Mouse (Mus musculus) layer of hippocampus, postnatal 25 days (tissue): ENCODE results near the gene Scd4. TPM values are rescaled to one million over a fixed set of nuclear protein-coding genes. Genes with fewer than 3 reads are reported as not detected.
"Not testable (repeated sequence)": the region's sequence is repeated elsewhere in the genome, so short reads cannot be mapped to it uniquely, and the experiment has no call there.

Experiments
- DNase-seq, 2 experiments: peaks; one replicate each; pipeline ENCODE4 v3.0.0; 2022; ENCODE audit warnings: mixed read lengths in 2 of 2, low spot score in 1 of 2; ENCODE audit errors: extremely low spot score in 1 of 2
- total RNA-seq, 2 experiments: library from RNA; stranded (reverse); gene quantifications; 2 replicates each; pipeline ENCODE4 v1.2.3; 2021

Gene Scd4
- total RNA-seq, 2 experiments from 2014 or later = 2.8 to 2.9 TPM

DNA sequence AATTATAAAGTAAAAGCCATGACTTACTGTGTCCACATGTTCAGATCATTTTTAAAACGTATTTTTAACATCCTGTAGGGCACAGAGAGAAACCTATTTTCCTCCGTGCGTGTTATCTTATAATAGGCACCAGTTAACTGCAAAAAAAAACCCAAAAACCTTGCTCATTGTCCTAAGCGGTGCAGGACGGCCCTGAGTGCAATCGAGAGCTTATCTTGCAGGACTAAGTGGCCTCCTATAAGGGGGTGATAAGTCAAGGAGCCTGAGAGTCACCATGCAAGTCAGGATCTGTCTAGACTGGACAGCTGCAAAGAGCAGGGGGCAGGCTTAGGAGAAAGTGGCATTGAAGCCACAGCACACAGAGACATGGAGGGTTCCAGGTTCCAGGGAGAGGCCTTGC is 33.0 kb upstream of the Scd4 start:
- DNase-seq = no peak

DNA sequence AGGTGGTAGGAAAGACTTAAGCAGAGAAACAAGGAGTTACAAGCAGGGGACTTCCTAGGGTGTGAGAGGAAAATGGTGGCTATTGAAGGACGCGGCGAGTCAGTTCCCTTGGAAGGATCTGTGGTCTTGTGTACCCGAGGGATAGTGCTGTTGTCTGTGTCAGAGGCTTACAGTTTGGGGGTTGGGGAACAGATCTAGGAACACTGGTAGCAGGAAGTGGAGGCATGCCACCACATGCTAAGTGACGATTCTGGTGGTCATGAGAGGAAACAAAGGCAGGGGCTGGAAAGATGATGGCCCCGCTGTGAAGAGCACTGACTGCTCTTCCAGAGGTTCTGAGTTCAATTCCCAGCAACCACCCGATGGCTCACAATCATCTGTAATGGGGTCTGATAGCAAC is 32.4 kb upstream of the Scd4 start:
- DNase-seq = no peak

DNA sequence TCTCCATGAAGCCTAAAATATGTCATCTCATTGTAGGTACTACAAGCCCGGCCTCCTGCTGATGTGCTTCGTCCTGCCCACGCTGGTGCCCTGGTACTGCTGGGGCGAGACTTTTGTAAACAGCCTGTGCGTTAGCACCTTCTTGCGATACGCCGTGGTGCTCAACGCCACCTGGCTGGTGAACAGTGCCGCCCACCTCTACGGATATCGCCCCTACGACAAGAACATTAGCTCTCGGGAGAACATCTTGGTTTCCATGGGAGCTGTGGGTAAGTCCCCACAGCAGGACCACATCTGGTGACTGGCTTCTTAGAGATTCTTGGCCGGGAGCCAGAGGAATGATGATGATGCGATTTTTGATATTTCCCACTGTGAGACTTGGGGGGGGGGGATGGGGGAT is 31.7 kb upstream of the Scd4 start:
- no peak for DNase-seq

DNA sequence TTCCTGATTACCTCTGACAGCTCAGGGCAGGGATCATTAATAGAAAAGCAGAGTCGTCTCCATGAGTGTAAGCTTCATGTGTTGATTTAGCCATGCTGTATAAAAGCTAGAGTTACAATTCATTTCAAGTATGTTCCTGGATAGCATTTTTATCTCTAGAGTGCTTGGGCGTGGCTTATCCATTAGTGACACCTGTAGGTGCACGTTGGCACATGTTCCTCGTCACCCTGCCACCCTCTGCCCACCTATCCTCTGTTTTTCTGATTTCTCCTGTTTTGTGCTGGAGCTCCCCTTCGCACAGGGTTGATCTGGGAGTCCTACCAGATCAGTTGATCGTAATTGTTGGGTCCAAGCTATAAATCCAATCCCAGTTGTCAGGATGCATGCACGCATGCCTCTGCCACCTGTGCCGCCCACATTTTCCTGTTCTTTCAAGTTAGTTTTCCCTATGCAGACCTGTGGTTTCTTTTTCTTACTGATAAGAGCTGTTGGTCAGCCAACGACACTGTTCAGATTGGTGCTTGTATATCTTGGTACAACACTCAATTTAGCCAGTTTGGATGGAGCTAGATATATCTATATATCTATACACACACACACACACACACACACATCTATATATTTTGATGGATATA is 31.1 kb upstream of the Scd4 start:
- DNase-seq = no peak

DNA sequence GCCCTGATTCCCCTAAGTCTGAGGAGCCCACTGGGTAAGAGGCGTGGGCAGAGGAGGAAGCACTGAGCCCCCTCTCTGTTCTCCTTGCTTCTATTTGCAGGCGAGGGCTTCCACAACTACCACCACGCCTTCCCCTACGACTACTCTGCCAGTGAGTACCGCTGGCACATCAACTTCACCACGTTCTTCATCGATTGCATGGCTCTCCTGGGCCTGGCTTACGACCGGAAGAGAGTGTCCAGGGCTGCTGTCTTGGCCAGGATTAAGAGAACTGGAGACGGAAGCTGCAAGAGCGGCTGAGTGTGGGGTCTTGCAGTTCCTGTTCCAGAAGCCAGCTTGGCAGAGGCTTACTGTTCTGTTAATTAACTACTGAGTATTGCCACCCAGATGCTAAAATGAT is 30.0 kb upstream of the Scd4 start:
- DNase-seq = no peak

DNA sequence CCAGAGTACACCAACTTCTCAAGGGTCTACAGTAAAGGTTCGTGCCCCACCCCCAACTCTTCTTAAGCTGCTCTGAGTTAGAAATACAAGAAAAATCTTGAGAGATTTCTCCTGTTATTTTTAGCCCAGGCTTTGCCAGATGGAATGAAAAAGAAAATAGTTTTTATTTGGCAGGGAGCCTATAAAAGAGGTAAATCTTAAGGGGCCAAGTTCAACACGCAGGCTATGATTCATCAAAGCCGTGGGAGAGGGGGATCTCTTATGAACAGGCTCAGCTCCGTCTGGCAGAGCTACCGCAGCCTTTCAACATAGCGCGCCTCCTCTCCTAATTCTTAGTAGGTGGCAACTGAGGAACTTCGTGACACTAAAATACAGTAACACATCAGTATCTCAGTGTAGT is 29.4 kb upstream of the Scd4 start:
- no peak for DNase-seq

DNA sequence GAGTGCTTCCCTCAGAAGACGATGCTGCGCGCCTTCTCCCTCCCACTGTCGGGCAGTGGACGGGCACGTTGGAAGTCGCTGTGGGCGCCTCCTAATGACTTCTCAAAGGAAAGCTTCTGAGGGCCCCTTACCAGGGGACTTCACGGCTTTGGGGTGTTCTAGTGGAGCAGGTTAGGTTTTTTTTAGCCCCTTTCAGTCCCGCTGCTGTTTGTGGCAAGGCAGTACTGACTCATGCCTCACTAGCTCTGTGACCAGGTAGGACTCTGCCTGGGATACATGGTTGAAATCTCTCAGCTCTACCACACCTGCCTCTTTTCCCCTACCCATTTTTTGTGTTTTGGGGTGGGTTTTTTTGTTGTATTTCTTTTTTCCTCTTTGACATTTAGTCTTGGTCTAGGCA is 28.5 kb upstream of the Scd4 start:
- no peak for DNase-seq

DNA sequence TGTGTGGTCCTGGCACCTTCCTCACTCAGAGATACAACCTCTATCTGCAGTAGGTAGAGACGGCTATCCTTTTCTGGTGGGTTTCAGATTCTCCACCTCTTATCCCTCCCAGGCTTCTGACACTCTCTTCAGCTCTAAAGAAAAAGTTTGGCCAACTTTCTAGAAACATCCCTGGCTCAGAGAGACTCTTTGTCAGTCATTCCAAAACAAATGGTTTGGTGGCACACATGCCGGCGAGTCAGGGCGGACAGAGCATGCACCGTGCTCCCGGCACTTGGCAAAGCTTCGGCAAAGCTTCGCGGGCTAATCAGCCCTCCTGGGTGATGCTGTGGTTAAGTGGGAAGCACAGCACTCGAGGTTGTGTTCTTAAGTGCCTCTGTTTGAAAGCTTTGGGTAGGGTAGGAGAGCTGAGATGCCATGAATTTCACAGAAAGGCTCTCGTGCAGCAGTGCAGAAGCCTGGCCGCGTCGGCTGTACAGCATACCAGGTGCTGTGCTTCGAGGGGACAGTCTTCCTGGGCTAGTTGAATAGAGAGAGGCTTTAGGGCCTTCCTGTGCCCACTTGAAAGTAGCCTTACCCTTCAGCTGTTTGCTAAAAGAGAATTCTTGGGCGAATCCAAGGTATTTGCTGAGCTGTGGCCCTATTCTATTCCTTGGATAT is 27.9 kb upstream of the Scd4 start:
- no peak for DNase-seq

DNA sequence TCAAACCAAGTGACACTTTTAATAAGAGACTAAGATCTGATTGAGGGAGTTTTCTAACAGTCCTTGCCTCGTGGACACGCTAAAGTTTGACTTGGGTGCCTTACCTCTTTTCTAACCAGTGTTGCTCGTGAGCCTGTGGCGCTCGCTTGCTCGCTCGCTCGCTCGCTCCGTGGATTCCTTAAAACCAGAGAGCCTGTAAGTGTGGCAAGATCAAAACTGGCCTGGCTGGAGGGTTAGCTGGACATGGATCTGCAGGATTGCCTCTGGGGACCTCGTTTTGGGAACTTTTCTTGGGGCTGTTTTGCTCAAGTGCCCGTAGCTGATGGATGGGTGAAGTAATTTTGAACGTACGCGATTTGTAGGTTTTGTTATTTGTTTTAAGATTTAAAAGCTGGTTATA is 27.2 kb upstream of the Scd4 start:
- DNase-seq = no peak

DNA sequence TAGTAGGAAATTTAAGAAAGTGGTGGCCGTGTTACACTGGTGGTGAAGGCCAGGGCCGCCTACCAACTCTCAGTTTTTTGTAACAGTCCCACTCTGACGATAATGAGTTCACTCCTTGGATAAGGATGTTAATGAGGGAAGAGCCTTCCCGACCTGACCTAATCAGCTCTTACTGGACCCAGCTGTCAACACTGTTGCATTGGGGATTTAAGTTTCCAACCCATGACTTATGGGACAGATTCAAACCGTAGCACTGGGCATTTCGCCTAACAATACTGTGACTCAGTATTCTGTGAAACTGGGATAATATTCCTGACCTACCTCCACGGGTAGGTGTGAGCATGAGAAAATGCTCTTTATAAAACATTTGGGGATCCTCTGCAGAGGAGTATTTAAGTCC is 26.7 kb upstream of the Scd4 start:
- no peak for DNase-seq

DNA sequence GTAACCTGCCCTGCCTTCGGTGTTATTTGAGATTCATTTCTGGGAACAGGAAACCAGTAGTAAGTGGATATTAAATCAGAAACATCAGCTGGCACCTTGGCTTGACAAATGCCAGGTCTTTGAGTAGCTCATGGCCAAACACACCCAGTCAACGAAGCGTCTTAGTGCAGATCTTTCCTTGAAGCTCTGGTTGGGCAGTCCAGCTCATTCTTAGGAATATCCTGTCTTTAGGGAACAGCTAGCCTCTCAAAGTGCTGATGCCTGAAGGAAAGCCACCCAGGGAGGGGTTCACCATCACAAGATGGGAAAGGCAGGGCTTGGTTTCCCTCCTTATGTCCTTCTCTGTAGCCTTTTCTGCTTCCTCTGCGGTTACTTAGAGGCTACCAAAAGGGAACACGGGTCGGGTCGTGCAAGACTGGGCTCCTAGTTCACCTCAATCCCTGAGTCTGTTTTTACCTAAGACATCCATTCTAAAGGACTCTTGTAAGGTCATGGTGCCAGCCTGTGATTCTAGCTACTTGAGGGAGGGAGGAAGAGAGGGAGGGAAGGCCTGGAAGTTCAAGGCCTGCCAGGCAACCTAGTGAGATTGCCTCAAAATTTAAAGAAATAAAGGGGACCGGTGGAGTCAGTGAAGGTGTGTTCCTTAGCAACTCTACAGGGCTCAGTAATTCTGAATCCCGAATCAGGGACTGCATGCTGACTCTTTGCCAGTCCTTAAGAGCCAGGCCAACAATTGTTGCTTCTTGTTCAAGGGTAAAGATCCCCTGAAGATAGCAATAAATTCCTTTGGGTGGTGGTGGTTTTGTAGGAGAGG is 25.6 kb upstream of the Scd4 start:
- DNase-seq = no peak

DNA sequence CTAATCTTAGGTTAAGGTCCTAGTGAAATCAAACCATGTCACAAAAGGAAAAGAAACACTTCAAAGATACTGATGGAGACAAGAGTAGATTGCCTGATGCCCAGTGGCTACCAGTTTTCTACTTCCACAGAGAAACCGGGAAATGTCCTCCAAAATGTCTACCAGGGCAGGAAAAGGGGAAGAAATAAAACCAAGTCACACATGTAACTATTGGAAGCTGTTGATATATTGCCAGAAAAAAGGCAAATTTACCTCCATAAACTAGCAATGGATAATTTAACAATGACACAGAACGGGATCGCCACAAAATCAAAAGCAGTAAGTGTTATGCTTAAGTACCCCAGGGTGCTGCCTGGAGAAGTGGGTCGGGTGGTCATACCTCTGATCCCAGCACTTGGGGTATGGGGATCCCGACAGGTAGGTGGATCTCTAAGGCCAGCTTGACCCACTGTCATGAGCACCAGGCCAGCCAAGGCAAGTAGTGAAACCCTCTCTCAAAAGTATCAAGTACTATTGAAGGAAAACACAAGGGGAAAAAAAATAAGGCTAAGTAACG is 24.9 kb upstream of the Scd4 start:
- DNase-seq = no peak

DNA sequence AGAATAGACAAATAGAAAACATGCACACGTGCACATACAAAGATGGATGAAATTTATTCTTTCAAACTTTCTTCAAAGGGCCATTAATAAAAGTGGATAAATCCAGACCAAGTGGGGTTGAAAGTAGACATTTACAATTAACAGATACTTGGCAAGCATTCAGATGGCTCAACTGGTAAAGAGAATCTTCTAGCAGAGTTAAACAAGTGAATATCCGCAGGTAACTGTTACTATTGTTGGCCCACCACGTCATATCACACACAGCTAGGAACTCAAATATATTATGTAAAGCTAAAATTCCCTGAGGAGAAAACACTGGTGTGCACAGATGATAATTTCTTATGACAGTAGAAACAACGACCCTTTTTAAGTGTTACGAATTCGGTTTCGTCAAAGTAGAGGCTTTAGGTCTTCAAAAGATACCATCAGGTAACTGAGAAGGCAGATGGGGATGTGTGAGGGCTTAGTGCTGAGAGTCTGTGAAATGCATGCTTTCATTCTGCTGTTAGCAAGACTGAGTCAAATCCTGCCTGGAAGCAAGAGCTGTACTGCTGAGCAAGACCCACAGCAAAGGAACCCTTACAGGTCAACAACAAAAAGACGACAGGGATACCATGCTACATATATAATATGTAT is 24.2 kb upstream of the Scd4 start:
- DNase-seq = no peak

DNA sequence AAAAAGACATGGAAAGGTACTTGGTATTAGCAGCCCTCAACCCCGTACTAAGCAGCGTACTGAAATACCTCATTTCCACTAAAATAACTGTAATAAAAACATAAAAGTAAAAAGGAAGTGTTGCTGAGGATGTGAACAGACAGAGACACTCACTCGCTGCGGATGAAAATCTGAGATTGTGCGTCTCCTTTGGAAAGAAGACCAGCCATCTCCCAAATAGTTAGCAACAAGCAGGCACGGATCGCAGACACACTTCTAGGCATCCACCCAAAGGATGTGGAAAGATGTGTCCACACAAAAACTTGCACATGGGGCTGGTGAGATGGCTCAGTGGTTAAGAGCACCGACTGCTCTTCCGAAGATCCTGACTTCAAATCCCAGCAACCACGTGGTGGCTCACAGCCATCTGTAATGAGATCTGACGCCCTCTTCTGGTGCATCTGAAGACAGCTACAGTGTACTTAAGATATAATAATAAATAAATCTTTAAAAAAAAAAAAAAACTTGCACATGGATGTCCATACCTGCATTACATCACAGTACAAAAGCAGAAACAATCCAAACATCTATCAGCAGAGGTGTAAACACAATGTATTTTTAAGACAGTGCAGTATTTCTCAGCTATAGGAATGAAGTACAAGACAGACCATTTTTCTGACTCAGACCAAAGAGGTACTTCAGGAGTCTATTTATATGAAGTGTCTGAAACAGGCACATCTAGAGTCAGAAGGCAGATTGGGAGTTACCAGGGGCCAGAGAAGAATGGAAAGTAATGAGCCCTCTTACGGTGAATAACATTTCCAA is 23.3 kb upstream of the Scd4 start:
- DNase-seq = no peak

DNA sequence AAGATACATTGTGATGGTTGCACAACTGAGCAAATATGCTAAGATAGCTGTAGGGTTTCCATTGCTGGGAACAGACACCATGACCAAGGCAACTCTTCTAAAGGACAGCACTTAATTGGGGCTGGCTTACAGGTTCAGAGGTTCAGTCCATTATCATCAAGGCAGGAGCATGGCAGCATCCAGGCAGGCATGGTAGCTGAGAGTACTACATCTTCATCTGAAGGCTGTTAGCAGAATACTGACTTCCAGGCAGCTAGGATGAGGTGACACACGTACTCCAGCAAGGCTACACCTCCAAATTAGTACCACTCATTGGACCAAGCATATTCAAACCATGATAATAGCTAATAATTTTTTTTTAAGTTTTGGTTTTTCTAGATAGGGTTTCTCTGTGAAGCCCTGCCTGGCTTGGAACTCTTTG is 22.7 kb upstream of the Scd4 start:
- not testable (repeated sequence) for DNase-seq

DNA sequence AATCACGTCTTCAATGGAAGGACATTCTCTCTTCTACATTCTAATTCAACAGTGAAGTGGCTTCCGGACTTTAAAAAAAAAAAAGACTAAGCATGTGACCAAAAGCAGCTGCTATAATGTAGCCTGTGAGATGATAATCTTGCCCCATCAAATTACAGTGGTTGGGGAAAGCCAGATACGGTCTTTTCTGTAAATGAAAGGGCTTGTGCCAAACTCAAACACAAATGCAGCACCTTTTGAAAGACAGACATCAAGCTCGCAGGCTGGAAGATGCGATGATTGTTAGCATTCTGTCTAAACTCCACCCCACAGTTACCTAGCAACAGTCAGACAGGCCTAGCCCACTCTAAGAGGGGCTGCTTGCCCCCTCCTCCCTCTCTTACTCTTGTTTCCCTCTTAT is 22.1 kb upstream of the Scd4 start:
- DNase-seq = no peak

DNA sequence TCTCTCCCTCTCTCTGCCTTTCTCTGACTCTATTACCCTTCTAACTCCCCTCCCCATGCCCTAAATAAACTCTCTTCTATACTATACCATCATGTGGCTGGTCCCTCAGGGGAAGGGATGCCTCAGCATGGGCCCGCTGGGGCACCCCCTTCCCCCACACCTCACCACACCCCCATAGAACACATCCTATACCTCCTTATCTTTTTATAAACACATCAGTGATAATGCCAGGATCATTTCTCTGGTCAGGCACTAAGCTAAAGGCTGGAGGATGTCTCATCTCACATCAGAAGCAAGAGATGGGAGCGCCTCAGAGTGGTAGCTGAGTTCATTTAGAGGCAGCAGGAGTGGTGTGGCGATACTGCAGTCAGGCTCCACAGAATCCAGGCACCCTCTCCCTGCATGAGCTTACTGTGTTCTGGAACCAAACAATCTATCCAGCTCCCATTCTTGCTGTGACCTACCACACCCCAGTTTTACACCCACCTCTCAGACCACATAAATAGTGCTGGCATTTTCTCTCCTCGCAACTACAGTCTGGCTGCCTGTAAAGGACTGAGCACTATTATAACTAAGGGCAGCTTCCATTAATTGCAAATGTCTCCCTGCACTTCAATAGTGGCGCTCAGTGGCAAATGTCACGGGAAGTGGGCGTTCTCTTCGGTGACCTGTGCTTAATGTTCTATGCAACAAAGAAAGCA is 21.4 kb upstream of the Scd4 start:
- no peak for DNase-seq

DNA sequence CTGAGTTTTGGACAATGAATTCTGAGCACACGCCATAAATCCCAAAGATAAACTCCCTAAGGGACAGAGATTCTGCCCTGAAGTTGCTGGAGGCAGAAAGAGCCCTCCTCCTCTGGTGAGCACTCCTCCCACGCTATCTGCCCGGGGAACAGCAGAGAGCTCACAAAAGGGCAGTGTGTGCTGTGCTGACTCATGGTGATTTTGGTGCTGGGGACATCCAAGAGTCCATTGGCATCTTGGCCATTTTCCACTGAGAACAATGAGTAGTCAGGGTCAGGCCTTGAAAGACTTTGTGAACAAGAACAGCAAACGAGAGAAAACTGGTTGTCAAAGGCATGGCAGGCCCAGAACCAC is 20.9 kb upstream of the Scd4 start:
- no peak for DNase-seq

DNA sequence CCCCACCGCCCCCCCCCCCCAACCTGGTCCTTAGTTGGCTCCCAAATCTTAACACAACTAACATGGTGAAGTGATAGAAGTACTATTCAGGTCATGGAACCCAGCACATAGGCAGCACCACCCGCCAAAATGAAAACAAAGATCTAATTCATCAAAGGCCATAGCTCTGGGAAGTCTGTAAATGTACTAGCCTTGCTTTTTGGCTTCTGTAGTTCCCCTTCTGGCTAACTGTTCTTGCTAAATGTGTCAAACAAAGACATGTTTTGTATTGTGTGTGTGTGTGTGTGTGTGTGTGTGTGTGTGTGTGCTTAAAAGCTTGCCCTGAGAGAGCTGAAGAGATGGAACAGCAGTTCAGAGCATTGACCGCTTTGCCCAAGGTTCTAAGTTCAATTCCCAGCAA is 19.8 kb upstream of the Scd4 start:
- peak in 1 of 2 experiments; percentile 3 for DNase-seq

DNA sequence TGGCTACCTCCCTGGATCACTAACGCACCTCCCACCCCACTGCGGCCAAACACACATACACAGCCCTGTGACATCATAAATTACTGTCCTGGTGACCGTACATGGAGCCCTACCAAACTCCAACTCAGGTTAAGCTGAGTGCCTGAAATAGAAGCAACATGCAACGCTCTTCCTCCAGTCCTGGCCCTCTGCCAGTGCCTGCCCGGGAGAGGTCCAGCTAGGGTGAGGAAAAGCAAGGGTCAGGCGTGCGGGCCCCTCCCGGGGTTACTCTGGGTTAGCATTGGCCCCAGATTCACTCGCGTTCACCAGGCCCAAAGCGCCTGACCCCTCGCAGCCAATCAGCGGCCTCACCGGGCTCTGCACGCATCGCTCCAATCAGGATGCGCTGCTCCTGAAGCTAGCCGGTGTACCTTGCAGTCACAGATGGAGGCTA is 18.5 kb upstream of the Scd4 start:
- peak; percentile 65 to 67 for DNase-seq
